Mouse (Mus musculus): ENCODE data around the gene Hbb-bh1. TPM values are rescaled to one million over a fixed set of nuclear protein-coding genes. Genes with fewer than 3 reads are reported as not detected.

Gene Hbb-bh1
- polyA plus RNA-seq (2014; fragmentation: Illumina TruSeq; extraction: RNeasy Lipid Tissue Mini Kit (QIAGEN cat#74804); ENCODE audit: low read depth, low replicate concordance), result not detected

GRCm38 (mm10) chr7:103843034-103843433 is at the start of gene Hbb-bh1:
TSS of gene Hbb-bh1 (minus strand) at chr7:103843164.

GRCm38 (mm10) chr7:103886152-103886551 is 43.2 kb upstream of the Hbb-bh1 start, which contains the start of gene Olfr66:
TSS of gene Olfr66 (minus strand) at chr7:103886252.

GRCm38 (mm10) chr7:103853090-103853489 is 10.1 kb upstream of the Hbb-bh1 start, which contains the start of gene Hbb-y:
TSS of gene Hbb-y (minus strand) at chr7:103853216.

GRCm38 (mm10) chr7:103840268-103840667 is 2.7 kb downstream of the Hbb-bh1 start, which contains the start of gene Hbb-bh2:
TSS of gene Hbb-bh2 (minus strand) at chr7:103840520.

GRCm38 (mm10) chr7:103827808-103828207 is 15.2 kb downstream of the Hbb-bh1 start, which contains the start of gene Hbb-bs:
TSS of gene Hbb-bs (minus strand) at chr7:103828096.

GRCm38 (mm10) chr7:103813766-103814165 is 29.2 kb downstream of the Hbb-bh1 start, which contains the start of gene Hbb-bt:
TSS of gene Hbb-bt (minus strand) at chr7:103813996.

GRCm38 (mm10) chr7:103791721-103792120 is 51.2 kb downstream of the Hbb-bh1 start, which contains the start of gene Olfr67:
TSS of gene Olfr67 (minus strand) at chr7:103791821.

Other genes with a start within 250 kb of the Hbb-bh1 start
- gene Olfr619, start 242.6 kb downstream of the Hbb-bh1 start, polyA plus RNA-seq (2014; fragmentation: Illumina TruSeq; extraction: RNeasy Lipid Tissue Mini Kit (QIAGEN cat#74804); ENCODE audit: low read depth, low replicate concordance), result not detected
- not detected for gene Olfr620, start 230.6 kb downstream of the Hbb-bh1 start, polyA plus RNA-seq (2014; fragmentation: Illumina TruSeq; extraction: RNeasy Lipid Tissue Mini Kit (QIAGEN cat#74804); ENCODE audit: low read depth, low replicate concordance)
- not detected for gene Olfr622, start 200.5 kb downstream of the Hbb-bh1 start, polyA plus RNA-seq (2014; fragmentation: Illumina TruSeq; extraction: RNeasy Lipid Tissue Mini Kit (QIAGEN cat#74804); ENCODE audit: low read depth, low replicate concordance)
- gene Olfr623, start 179.5 kb downstream of the Hbb-bh1 start, polyA plus RNA-seq (2014; fragmentation: Illumina TruSeq; extraction: RNeasy Lipid Tissue Mini Kit (QIAGEN cat#74804); ENCODE audit: low read depth, low replicate concordance), result not detected
- gene Olfr624, start 172.0 kb downstream of the Hbb-bh1 start, polyA plus RNA-seq (2014; fragmentation: Illumina TruSeq; extraction: RNeasy Lipid Tissue Mini Kit (QIAGEN cat#74804); ENCODE audit: low read depth, low replicate concordance), result 0.13 TPM
- not detected for gene Olfr625-ps1, start 160.4 kb downstream of the Hbb-bh1 start, polyA plus RNA-seq (2014; fragmentation: Illumina TruSeq; extraction: RNeasy Lipid Tissue Mini Kit (QIAGEN cat#74804); ENCODE audit: low read depth, low replicate concordance)
- gene Olfr243, start 128.5 kb downstream of the Hbb-bh1 start, polyA plus RNA-seq (2014; fragmentation: Illumina TruSeq; extraction: RNeasy Lipid Tissue Mini Kit (QIAGEN cat#74804); ENCODE audit: low read depth, low replicate concordance), result not detected
- gene Olfr628, start 112.8 kb downstream of the Hbb-bh1 start, polyA plus RNA-seq (2014; fragmentation: Illumina TruSeq; extraction: RNeasy Lipid Tissue Mini Kit (QIAGEN cat#74804); ENCODE audit: low read depth, low replicate concordance), result not detected
- gene Olfr629, start 98.2 kb downstream of the Hbb-bh1 start, polyA plus RNA-seq (2014; fragmentation: Illumina TruSeq; extraction: RNeasy Lipid Tissue Mini Kit (QIAGEN cat#74804); ENCODE audit: low read depth, low replicate concordance), result not detected
- gene Olfr630, start 85.8 kb downstream of the Hbb-bh1 start, polyA plus RNA-seq (2014; fragmentation: Illumina TruSeq; extraction: RNeasy Lipid Tissue Mini Kit (QIAGEN cat#74804); ENCODE audit: low read depth, low replicate concordance), result not detected
- not detected for gene Olfr69, start 71.6 kb downstream of the Hbb-bh1 start, polyA plus RNA-seq (2014; fragmentation: Illumina TruSeq; extraction: RNeasy Lipid Tissue Mini Kit (QIAGEN cat#74804); ENCODE audit: low read depth, low replicate concordance)
- gene Olfr68, start 63.5 kb downstream of the Hbb-bh1 start, polyA plus RNA-seq (2014; fragmentation: Illumina TruSeq; extraction: RNeasy Lipid Tissue Mini Kit (QIAGEN cat#74804); ENCODE audit: low read depth, low replicate concordance), result not detected
- gene Olfr67, start 51.3 kb downstream of the Hbb-bh1 start, polyA plus RNA-seq (2014; fragmentation: Illumina TruSeq; extraction: RNeasy Lipid Tissue Mini Kit (QIAGEN cat#74804); ENCODE audit: low read depth, low replicate concordance), result not detected
- gene Hbb-bt, start 29.2 kb downstream of the Hbb-bh1 start, polyA plus RNA-seq (2014; fragmentation: Illumina TruSeq; extraction: RNeasy Lipid Tissue Mini Kit (QIAGEN cat#74804); ENCODE audit: low read depth, low replicate concordance), result 14.4 TPM
- 131 TPM for gene Hbb-bs, start 15.1 kb downstream of the Hbb-bh1 start, polyA plus RNA-seq (2014; fragmentation: Illumina TruSeq; extraction: RNeasy Lipid Tissue Mini Kit (QIAGEN cat#74804); ENCODE audit: low read depth, low replicate concordance)
- not detected for gene Hbb-bh2, start 2.6 kb downstream of the Hbb-bh1 start, polyA plus RNA-seq (2014; fragmentation: Illumina TruSeq; extraction: RNeasy Lipid Tissue Mini Kit (QIAGEN cat#74804); ENCODE audit: low read depth, low replicate concordance)
- not detected for gene Hbb-y, start 10.1 kb upstream of the Hbb-bh1 start, polyA plus RNA-seq (2014; fragmentation: Illumina TruSeq; extraction: RNeasy Lipid Tissue Mini Kit (QIAGEN cat#74804); ENCODE audit: low read depth, low replicate concordance)
- gene Olfr66, start 43.1 kb upstream of the Hbb-bh1 start, polyA plus RNA-seq (2014; fragmentation: Illumina TruSeq; extraction: RNeasy Lipid Tissue Mini Kit (QIAGEN cat#74804); ENCODE audit: low read depth, low replicate concordance), result not detected
- not detected for gene Olfr64, start 51.3 kb upstream of the Hbb-bh1 start, polyA plus RNA-seq (2014; fragmentation: Illumina TruSeq; extraction: RNeasy Lipid Tissue Mini Kit (QIAGEN cat#74804); ENCODE audit: low read depth, low replicate concordance)
- not detected for gene Olfr65, start 60.3 kb upstream of the Hbb-bh1 start, polyA plus RNA-seq (2014; fragmentation: Illumina TruSeq; extraction: RNeasy Lipid Tissue Mini Kit (QIAGEN cat#74804); ENCODE audit: low read depth, low replicate concordance)
- gene Olfr631, start 85.7 kb upstream of the Hbb-bh1 start, polyA plus RNA-seq (2014; fragmentation: Illumina TruSeq; extraction: RNeasy Lipid Tissue Mini Kit (QIAGEN cat#74804); ENCODE audit: low read depth, low replicate concordance), result not detected
- not detected for gene Olfr632, start 91.2 kb upstream of the Hbb-bh1 start, polyA plus RNA-seq (2014; fragmentation: Illumina TruSeq; extraction: RNeasy Lipid Tissue Mini Kit (QIAGEN cat#74804); ENCODE audit: low read depth, low replicate concordance)
- not detected for gene Olfr633, start 101.3 kb upstream of the Hbb-bh1 start, polyA plus RNA-seq (2014; fragmentation: Illumina TruSeq; extraction: RNeasy Lipid Tissue Mini Kit (QIAGEN cat#74804); ENCODE audit: low read depth, low replicate concordance)
- gene Olfr635, start 128.0 kb upstream of the Hbb-bh1 start, polyA plus RNA-seq (2014; fragmentation: Illumina TruSeq; extraction: RNeasy Lipid Tissue Mini Kit (QIAGEN cat#74804); ENCODE audit: low read depth, low replicate concordance), result not detected
- gene Olfr638, start 155.6 kb upstream of the Hbb-bh1 start, polyA plus RNA-seq (2014; fragmentation: Illumina TruSeq; extraction: RNeasy Lipid Tissue Mini Kit (QIAGEN cat#74804); ENCODE audit: low read depth, low replicate concordance), result not detected
- gene Olfr639, start 174.1 kb upstream of the Hbb-bh1 start, polyA plus RNA-seq (2014; fragmentation: Illumina TruSeq; extraction: RNeasy Lipid Tissue Mini Kit (QIAGEN cat#74804); ENCODE audit: low read depth, low replicate concordance), result not detected
- not detected for gene Olfr640, start 182.4 kb upstream of the Hbb-bh1 start, polyA plus RNA-seq (2014; fragmentation: Illumina TruSeq; extraction: RNeasy Lipid Tissue Mini Kit (QIAGEN cat#74804); ENCODE audit: low read depth, low replicate concordance)
- not detected for gene Olfr641, start 192.3 kb upstream of the Hbb-bh1 start, polyA plus RNA-seq (2014; fragmentation: Illumina TruSeq; extraction: RNeasy Lipid Tissue Mini Kit (QIAGEN cat#74804); ENCODE audit: low read depth, low replicate concordance)
- not detected for gene Olfr642, start 209.5 kb upstream of the Hbb-bh1 start, polyA plus RNA-seq (2014; fragmentation: Illumina TruSeq; extraction: RNeasy Lipid Tissue Mini Kit (QIAGEN cat#74804); ENCODE audit: low read depth, low replicate concordance)
- not detected for gene 4930516K23Rik, start 218.3 kb upstream of the Hbb-bh1 start, polyA plus RNA-seq (2014; fragmentation: Illumina TruSeq; extraction: RNeasy Lipid Tissue Mini Kit (QIAGEN cat#74804); ENCODE audit: low read depth, low replicate concordance)
- not detected for gene Olfr644, start 228.7 kb upstream of the Hbb-bh1 start, polyA plus RNA-seq (2014; fragmentation: Illumina TruSeq; extraction: RNeasy Lipid Tissue Mini Kit (QIAGEN cat#74804); ENCODE audit: low read depth, low replicate concordance)
- not detected for gene Olfr645, start 242.3 kb upstream of the Hbb-bh1 start, polyA plus RNA-seq (2014; fragmentation: Illumina TruSeq; extraction: RNeasy Lipid Tissue Mini Kit (QIAGEN cat#74804); ENCODE audit: low read depth, low replicate concordance)